Mouse (Mus musculus): Measurements from ENCODE around the gene Det1.

Gene Det1

DNA sequence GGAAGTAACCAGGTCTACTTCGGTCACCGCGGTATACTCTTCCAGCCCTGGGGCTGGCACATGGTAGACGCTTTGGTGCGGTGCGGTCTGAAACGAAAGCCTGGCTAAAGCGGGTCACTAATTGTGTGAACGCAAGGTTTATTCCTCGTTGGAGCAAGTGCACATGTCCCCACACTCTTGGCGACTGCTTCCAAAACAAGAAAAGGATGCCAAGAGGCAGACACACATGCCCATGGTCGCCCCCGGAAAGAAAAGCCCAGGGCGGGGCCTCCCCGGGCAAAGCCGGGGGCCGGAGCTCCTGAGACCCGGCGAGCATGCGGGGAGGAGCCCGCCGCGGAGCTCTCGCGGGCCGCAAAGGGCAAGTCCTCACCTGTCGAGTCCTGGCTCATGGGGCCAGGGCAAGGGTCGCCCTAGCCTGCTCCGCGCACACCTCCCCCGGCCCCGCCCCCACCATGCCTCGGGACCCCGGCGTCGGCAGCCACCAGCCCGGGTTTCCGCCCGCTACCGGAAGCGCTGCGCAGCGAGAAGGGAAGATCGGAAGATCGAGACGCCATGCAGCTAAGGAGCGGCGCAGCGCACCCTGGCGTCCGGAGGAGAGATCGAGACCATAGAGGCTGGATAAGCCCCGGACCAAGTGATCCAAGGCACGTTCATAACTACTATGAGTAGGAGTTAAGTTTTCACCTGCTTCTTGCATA is at the start of gene Det1:
TSS of gene Det1 (minus strand) at position 527 of the 698 bp plus-strand sequence.
- in situ Hi-C loops (cut with MboI, MseI), result no loop called here

DNA sequence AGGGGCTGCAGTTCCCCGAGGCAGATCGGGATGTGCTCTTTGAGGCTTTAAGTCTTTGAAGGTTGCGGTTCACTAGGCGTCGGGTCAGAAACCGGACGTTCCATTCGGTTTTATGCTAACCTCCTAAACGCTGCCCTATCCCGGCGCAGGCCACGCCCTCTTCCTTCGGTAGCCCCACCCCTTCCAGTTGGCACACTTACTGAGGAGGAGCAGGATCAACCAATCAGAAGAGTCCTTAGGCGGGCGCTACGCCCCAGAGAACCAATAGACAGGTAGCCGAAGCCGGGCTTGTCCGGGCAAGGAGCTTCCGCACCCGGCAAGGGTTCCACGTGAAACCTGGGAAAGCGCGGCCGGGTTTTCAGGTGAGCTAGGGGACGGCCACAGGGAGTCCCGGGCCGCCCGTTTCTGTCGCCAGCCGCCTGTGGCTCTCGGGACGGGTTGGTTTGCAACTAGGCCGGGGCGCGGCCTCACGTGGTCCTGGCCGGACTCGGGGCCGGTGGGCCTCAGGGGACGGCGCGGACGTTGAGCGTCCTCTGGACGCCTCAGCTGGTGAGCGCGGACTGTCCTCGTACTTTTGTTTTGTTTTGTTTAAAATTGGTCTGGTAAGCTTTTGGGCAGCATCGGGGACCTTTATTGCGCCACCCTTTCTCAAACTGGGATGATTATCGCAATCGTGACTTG is 48.7 kb upstream of the Det1 start, which contains the start of gene Aen:
TSS of gene Aen (plus strand) at position 202 of the 681 bp plus-strand sequence.
- in situ Hi-C loops (cut with MboI, MseI), result no loop called here

DNA sequence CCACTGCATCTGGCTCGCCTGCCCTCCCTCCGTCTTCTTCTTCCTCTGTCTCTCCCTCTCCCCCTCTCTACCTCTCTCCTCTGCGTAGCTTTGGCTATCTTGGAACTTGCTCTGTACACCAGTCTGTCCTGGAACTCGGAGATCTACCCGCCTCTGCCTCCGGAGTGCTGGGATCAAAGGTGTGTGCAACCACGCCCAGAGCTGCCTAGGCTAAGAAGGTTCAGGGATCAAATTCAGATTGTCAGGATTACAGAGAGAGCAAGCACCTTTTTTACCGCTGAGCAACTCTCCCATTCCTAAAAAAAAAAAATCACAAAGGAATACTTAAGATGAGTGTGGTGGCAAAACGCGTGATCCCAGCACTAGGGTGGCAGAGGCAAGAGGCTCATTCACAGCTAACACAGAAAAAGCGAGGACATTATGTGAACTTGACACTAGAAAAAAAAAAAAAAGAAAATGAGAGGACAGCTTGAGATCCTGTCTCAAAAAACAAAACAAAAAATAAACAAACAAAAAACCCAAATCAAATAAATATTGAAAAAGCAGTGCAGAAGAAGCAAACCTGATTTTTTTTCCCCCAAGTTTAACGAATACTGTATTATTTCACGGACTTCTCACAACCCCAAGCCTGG is 48.1 kb upstream of the Det1 start:
- in situ Hi-C loops (cut with MboI, MseI), result no loop called here

DNA sequence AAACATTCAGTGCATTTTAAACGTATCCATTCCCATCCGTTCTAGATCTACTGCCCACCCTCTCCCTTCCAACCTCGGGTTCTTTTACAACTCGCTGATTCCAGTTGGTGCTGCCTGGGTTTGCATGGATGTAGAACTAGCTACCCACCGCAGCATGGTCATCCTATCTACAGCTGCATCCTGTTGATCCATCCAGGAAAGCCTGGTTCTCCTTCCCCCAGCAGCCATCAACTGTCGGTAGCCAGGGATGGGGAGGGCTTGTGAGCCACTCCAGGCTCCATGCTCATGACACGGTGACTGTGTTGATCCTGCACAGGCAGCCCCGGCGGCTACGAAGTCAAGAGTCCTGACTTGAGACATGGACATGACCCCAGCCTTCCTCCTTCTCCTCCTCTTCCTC is 46.9 kb upstream of the Det1 start:
- in situ Hi-C loops (cut with MboI, MseI), result loop anchor here (5.0 kb wide), 2 partner anchors 42 to 102 kb away; no protein-coding TSS in a partner anchor

DNA sequence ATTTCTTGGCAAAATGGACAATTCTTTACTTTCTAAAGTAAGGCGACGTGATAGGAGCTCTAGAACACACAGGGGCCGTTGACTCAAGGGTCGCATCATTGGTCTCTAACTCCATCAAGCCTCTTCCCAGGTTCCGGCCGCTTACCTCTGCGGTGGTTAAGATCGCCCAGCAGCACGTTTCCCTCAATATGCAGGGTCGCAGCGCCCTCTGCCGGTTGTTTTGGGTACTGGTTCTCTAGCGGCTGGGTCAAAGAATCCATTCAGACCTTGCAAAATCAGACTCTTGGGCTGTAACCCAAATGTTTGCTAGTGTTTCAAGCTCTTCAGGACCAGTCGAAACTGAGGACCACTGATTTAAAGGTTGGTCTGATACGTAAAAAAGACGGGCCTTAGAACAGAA is 43.6 kb upstream of the Det1 start:
- in situ Hi-C loops (cut with MboI, MseI), result loop anchor here (5.0 kb wide), 2 partner anchors 38 to 98 kb away; no protein-coding TSS in a partner anchor

DNA sequence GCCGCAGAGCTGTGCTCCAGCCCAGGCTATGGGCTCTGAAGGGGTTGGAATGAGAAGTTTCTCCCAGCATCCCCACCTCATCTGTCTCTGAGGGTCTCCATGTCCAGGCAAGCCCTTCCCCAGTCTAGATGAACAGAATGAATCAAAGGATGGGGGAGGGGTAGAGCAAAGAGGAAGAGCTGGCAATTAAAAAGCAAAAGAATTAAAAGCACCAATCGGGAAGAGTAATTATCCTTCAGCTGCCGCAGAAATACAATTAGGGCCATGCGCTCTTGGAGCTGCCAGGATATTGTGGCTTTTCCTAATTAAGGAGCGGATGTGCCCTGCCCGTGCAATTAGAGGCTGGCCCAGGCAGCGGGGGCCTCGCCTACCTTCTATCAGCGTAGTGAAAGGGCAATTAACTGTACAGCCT is 40.4 kb upstream of the Det1 start:
- in situ Hi-C loops (cut with MboI, MseI), result no loop called here

DNA sequence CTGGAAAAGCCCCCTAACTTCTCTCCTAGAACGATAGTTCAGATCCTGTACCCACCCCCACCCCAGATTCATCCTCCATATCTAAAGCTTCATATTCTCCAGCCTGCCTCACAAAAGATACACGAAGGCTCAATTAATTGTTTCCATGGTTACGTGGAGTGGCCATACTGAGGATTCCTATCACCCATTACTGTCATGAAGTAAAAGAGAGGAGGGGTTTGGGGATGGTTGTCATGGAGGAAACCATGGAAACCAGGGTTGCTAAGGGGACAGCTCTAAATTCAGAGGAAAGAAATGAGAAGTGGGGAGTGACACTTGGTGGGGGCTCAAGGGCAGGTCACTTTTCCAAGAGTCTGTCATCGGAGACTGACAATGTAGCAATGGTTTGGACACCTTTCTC is 39.4 kb upstream of the Det1 start:
- in situ Hi-C loops (cut with MboI, MseI), result no loop called here

DNA sequence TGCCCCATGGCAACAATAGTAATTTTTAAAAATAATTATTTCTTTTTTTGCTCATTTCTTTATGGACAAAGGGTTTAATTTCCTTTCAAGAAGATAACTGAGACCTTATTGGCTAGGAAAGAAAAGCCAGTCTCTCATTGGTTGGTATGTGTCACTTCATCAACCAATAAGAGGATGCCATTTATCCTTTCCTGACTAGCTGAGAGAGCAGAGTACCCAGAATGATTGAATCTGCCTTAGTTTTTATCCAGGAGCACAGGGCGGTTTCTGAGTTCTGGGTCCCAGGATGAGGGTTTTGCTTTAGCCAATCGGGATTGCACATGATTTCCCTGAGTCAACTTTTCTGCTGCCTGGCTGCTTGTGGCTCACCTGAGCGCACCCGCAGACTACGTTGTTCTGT is 38.3 kb upstream of the Det1 start:
- in situ Hi-C loops (cut with MboI, MseI), result no loop called here

DNA sequence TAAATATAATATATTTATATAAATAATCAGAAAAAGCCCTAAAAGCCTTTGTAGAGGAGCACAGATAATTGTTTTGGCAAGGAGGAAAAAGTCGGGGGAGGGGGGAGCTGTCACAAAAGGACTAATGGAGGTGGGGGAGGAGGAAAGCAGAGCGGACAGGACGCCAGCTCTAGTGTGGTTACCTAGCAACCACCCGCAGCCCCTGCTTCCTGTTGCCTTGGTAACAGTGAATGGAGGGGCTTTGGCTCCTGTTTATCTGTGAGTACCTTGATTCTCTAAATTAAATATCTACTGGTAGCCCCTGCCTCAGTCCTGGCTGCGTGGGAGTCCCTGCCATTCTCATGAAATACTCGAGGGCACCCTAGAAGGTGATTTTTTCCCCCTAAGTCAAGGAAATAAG is 37.1 kb upstream of the Det1 start:
- in situ Hi-C loops (cut with MboI, MseI), result no loop called here

DNA sequence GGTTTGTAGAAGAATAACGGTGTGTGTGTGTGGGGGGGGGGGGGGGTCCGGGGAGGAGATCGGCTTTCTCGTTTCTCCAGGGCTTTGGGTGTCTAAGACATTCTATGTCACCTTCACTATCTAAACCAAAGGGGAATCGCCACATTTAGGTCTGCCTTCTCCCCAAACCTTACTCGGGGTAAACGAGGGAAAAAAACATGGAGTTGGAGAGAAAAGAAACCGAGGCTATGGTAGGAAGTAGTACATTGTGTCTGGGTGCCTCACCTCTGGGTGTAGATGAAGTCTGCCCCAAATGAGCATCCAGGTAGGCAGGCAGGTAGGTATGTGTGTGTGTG is 36.6 kb upstream of the Det1 start:
- in situ Hi-C loops (cut with MboI, MseI), result no loop called here

DNA sequence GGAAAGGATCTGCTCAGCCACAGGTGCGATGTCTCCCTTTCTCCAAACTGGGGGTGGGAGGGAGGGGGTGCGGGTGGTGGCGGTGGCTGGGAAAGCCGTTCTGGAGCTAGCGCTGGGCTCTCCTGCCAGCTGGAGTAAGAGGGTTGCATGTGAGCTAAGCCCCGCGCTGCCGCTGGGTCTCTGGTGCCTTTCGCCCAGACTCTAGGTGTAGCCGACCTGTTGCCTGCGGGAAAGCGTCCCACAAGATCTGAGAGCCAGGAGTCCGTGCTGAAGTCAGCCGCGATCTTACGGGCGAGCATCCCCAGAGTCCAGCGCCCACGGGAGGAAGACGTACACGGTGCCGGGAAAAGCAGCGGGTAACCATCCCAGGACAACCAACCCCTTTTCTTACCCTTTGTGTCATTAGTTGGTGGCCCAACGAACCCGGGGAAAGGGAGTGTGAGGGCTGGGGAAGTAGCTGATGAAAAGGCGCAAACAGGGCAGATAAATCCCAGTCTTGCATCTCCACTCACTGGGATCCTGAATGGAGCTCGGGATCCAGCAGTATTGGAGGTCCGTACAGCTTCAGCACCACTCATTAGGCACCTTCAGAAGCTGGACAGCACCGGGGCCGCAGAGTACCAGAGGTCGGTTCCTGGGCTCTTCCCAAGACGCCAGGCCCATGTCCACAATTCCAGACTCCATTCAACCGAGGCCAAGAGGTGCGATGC is 36.1 kb upstream of the Det1 start:
- in situ Hi-C loops (cut with MboI, MseI), result no loop called here

DNA sequence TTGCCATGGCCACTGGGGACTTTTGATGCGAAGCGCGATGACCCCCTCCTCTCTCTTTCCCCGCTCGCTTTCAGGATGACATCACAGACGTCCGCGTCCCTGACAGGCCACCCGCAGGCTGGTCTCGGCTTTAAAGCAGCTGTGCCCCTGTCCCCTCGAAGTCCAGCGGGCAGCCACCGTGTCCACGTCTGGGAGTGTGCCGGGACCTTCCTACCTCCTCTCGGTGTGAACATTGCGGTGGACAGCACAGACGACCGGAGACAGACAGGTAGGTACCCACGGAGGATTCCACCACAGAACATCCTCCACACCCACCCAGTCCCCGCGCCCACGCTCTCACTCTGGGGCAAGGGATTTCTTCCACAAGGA is 35.4 kb upstream of the Det1 start:
- in situ Hi-C loops (cut with MboI, MseI), result no loop called here

DNA sequence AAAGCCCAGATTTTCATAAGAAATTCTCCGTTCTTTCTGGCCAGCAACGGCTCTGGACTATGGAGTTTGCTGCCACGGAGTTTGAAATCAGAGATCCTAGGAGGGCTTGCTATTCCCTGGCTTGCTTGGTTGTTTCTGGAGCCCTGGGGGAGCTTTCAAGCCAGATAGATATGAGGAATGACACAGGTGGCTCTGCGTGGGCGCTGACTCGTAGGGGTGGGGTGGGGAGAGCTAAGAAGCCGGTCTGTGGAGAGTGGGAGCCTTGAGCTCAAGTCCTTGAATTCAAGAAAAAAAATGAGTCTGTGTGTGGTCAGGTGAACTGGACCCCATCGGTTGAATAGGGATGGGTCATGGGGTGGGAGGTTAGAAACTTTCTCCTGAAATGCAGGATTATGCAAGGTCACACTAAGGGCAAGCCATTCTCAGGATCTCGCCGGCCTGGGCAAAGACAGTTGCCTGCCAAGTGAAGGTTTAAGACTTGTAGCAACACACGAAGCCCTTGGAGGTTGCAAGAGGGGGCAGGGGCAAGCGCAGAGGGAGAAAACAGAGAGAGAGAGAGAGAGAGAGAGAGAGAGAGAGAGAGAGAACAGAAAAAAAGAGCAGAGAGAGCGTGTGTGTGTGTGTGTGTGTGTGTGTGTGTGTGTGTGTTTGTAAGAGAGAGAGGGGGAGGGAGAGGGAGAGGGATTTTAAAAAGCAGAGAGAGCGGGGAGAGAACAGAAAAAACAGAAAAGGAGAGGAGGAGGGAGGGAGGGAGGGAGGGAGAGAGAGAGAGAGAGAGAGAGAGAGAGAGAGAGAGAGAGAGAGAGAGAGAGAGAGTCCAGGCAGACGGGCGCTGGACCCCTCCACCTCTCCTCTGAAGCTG is 34.8 kb upstream of the Det1 start:
- in situ Hi-C loops (cut with MboI, MseI), result no loop called here

DNA sequence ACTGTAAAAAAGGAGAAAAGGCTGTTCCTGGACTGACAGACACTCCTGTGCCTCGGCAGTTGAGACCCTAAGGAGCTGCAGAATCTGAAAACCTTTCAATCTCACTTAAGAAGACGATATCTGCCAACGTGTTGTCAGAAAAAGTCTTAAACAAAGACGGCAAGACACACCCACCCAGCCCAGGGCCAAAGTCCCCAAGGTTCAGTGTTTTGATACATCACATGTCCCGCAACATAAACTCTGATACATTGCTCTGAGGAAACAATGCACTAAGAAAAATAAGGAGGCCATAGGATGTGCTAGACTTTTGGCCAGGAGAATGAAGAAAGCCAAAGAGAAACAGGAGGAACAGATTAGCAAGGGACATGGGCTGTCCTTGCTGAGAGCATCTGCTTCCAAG is 25.8 kb upstream of the Det1 start:
- in situ Hi-C loops (cut with MboI, MseI), result no loop called here

DNA sequence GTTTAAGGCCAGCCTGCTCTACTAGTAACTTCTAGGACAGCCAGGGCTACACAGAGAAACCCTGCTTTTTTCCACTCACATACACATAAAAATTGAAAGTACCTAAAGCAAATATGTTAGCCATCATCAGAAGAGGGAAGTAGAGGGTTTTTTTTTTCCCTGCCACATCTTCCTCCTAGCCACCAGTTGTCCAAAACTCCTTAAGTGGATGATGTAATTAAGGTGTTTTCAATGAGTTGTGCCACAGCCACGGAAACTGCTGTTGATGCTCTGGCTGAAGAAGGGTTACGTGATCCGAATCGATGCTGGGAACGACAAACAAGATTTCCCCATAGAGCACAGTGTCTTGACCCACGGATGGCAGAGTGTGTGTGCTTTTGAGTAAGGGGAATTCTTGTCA is 25.3 kb upstream of the Det1 start:
- in situ Hi-C loops (cut with MboI, MseI), result no loop called here

DNA sequence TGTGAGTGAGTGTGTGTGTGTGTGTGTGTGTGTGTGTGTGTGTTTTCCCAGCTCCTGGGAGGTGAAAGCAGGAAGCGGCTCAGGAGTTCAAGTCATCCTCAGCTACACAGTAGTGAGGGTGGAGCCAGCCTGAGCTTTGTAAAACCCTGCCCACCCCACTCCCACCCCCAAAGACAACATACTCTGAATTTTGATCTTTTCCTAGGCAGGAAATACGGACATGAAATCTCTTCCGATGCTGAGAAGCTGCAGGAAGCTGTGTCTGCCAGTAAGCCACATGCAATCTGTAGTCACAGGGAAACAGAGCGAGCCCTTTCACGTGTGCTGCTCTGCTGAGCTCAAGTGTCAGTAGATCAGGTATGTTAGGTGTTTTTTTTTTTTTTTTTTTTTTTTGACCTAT is 21.7 kb upstream of the Det1 start:
- in situ Hi-C loops (cut with MboI, MseI), result no loop called here

DNA sequence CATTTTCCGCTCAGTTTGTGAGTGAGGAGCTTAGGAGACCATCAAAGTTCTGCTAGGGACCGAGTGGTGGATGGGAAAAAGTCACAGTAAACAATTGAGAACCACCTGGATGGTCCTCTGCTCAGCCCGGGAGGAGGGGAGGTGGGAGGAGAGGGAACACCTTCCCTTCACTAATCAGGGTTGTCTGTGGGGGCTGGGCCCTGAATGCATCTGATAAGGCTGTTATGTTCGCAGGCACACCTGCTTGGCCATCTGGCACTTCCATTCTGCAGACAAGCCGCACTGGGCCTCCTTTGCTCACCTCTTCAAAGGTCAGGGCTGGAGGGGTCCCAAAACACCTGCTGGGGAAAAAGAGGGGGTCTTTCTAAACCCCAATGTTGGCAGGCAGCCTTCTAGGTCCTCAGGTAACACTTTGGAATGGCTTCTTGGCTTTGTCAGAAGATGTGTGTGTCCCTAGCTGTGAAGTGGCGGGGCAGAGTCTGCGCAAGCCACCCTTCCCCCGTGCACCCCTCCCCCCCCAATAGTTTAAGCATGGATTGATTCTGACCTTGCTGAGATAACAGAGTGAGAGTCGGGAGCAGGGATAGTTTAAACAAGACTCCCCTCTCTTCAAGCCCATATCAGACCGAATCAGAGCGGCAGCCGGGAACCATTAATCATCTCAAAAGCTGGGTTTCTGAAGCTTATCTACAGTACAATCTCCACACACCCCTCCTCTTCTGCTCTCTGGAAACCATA is 18.3 kb upstream of the Det1 start:
- in situ Hi-C loops (cut with MboI, MseI), result no loop called here

DNA sequence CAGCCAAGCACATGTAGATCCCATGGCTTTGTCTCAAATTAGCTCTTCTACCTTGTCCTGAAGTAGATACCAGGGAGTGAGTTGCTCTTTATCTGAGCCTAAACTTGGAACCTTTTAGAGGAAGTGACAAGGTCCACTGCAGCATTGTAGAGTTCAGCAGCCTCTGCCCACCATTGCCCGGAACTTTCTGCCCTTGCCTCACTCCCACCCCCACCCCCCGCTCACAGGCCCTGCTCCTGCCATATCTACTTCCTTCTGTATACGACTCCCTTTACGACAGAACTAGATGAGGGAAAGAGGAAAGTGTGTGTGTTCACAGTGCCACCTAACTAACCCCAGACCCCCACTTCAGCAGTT is 17.4 kb upstream of the Det1 start:
- in situ Hi-C loops (cut with MboI, MseI), result no loop called here

DNA sequence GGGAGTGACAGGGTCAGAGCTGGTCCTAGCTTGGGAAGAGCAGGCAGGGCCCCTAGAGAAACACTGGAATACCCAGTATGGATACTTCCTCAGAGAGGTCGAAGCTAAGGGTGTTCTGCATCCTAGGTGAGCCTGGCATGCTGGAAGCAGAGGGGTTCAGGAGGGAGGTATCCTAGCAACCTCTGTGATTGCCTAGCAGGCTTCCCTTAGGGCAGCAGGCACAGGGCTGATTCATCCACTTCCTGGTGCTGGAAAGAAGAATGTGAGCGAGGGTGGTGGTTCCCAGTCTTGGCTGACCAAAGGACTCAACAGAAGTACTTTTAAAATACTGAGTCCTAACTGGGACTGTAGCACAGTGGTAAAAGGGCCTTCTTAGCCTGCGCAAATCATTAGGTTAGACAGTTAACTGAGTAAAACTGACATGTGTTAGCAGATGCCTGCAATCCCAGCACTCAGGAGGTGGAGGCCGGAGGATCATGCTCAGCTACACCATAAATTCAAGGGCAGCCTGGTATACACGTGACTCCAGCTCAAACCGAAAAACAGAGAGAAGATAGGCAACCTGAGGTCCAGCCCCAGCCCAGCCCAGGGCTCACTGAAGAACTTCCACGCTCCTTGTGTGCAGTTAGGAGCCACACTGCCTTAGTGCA is 16.9 kb upstream of the Det1 start:
- in situ Hi-C loops (cut with MboI, MseI), result no loop called here

DNA sequence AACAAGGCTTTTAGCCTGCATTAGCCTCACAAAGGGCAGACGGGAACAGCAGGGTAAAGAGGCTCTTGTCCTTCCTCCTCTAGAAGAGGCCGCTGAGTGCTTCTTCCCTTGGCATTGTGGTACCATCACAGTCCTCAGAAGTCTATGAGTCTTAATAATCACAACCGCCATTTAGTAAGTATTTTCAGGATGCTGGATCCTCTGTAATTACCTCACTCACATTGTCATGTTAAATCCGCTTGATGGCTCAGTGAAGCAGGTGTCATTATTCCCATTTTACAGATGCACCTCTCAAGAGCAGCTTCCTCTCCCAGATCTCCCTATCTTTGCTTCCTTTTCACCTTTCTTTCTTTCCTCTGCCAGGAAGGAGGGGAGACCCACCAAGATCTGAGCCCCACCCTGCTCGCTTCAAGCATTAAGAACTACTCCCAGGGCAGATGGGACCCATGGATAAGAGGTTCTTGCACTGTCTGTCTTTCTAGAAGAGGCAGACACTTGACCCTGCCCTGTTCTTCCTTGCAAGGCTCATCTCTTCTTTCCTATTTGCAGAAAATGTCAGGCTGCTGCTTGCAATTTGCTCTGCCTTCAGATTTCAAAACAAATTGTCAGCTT is 8.1 kb upstream of the Det1 start:
- in situ Hi-C loops (cut with MboI, MseI), result no loop called here
